Mouse (Mus musculus) kidney, postnatal 25 days (tissue): Measurements from ENCODE around the gene Cd99l2.
A peak's percentile ranks its signal among the peaks of the same experiment; 100 is the strongest.
"Not testable (repeated sequence)": the region's sequence is repeated elsewhere in the genome, so short reads cannot be mapped to it uniquely, and the experiment has no call there.

Experiments used
- DNase-seq, 2 experiments: peaks; one replicate each; pipeline ENCODE4 v3.0.0; 2021; ENCODE audit warnings: mixed read lengths in 2 of 2

Gene Cd99l2

DNA sequence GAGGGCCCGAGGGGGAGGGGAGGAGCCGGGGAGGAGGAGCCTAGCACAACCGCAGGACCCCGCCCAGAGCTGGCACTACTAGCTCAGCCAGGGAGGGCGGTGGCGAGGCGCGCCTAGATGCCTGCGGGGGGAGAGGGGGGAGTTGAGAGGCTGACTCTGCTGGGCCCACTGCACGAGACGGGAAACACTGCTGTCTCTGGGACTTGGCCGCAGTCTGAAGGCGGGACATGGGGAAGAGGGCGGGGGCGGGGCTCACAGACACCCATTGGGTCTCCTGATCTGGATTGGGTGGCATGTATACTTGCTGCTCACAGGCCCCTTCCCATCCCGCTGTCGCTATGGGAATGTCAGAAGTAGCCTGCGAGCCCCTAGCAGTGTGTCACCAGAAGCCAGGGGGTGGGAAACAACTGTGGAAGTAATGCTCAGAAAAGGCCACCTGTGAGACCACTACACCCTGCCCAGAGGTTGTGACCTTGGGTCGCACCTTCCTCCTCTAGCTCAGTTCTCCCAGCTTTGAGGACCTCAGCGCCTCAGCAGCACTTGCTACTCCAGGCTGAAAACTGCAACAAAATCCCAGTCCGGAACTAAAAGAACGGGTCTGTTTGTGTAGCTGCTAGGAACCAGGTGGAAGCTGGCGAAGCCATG, at the start of gene Cd99l2:
Gene Cd99l2 (minus strand): TSS at position 216 of the 645 bp plus-strand sequence.
- DNase-seq = peak; percentile 91 to 95

DNA sequence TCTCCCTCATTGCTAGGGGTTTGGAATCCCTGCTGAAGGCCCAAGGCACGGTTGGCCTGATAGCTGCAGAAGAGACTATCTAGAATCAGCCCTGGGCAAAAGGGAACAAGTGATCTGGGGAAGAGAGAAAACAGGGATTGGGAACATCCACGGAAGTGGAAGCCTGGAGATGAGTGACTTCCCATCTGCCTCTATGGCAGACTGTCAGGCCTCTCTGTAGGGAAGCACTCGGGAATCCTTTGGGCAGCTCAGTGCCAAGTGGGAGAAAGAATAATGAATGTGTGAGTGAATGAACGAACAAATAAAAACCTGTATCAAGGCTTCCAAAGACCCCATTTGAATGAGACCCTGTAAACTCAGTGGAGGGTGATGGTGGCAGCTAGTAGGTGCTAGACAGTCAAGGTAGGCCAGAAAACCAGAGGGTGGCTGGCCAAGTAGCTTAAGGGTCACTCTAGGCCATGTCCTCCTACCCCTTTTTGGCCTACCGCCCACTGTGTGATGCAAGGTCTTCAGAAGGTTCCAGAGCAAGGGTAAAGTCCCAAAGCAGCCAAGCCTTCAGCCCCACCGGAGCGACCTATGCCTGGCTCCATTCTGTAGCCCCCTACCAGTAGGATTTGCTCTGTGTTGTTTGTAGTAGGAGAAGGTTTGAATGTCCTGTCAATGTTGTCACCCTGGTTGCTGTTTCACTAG, 48.3 kb upstream of the Cd99l2 start:
- peak; percentile 60 to 87 for DNase-seq

DNA sequence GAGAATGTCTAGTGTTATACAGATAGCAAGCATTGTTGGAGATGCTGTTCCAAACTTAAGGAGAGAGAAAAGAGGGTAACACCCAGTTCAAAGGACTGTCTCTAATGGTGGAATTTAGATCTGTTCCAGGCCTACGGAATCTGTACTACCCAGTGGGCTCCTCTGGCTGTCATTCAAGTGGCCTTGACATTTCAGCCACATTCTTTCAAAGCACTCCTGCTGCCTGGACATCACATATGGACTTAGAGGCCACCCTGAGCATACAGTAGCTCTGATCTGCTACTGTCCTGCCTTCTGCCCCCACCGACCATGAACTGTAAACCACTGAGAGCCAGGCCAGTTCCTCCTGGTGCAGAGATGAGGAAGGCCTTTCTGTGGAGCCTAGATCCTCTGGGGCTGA, 45.1 kb upstream of the Cd99l2 start:
- no peak for DNase-seq

DNA sequence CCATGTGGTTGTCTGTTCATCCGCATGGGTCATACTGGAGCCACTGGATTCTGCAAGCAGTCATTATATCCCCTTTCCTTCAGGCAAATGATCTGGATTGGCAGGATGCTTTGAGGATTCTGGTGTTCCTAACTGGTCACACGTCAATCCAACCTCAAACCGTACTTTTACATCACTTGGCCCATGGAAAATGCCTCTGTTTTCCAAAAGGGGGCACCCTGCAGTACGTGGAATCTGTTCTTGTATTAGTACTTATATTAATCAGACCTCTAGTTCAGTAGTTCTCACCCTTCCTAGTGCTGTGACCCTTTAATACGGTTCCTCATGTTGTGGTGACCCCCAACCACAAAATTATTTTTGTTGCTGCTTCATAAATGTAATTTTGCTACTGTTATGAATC, 41.5 kb upstream of the Cd99l2 start:
- peak in 1 of 2 experiments; percentile 1 for DNase-seq

DNA sequence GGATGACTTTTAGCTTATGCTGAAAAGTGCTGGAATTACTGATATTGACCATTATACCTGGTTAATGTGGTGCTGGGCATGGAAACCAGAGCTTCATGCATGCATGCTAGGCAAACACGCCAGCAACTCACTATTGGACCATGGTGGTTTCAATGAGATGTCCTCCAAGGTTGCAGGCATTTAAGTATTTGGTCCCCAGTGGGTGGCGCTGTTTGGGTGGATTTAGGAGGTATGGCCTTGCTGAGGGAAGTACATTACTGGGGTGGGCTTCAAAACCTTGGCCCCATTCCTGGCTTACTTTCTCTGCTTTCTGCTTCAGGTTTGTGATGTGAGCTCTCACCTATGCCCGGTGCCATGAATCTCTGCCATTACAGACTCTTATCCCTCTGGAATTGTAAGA, 40.0 kb upstream of the Cd99l2 start:
- peak in 1 of 2 experiments; percentile 33 for DNase-seq

DNA sequence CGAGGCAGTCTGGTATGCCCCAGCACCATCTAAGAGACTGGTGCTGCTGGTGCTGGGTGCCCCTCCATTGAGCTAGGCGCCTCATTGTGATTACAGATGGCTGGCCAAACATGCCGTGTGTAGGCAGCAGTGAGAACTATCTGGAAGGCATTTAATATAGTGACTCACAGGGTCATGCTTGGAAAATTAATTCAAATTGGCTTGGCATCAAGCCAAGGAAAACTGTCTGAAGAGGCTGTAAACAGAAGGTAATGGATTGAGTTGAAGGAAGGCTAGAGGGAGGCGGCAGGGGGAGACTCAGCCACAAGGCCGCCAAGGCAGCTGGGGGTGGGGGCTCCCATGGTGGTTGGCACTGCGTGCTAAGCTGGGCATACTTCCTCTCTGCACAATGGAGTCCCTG, 36.0 kb upstream of the Cd99l2 start:
- DNase-seq = peak in 1 of 2 experiments; percentile 5

DNA sequence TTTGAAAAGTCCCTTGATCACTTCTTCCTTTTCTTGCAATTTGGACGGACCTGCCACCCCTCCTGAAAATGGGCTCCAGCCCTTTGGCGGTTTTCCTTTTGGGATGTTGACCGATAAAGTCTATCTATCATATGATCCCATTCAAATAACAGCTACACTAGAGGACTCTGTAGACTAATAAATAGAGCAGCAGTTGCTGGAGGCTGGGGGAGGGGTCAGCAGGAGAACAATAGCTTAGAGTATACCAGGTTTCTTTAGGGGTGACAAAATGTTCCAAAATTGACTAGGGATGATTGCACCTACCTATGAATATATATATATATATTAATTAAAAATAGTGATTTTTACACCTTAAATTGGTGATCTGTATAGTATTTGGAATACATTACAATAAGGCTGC, 35.5 kb upstream of the Cd99l2 start:
- DNase-seq = no peak

DNA sequence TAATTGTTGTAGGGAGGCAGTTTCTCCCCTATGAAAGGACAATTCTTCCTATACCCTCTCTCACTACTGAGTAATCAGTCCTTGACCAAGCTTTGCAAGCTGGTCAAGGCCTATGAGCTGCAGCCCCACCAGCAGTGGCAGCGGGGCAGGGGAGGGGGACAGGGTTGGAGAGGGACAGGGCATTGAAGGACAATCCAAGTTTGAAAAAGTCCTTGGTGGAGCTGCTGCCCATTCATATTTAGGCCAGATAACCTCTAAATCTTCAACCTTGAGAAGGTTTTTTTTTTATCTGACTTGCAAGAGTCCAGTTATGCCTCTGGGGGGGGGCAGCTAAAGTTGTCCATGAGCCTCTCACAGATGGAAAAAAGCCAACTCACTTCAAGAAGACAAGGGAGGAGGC, 34.8 kb upstream of the Cd99l2 start:
- DNase-seq = no peak

DNA sequence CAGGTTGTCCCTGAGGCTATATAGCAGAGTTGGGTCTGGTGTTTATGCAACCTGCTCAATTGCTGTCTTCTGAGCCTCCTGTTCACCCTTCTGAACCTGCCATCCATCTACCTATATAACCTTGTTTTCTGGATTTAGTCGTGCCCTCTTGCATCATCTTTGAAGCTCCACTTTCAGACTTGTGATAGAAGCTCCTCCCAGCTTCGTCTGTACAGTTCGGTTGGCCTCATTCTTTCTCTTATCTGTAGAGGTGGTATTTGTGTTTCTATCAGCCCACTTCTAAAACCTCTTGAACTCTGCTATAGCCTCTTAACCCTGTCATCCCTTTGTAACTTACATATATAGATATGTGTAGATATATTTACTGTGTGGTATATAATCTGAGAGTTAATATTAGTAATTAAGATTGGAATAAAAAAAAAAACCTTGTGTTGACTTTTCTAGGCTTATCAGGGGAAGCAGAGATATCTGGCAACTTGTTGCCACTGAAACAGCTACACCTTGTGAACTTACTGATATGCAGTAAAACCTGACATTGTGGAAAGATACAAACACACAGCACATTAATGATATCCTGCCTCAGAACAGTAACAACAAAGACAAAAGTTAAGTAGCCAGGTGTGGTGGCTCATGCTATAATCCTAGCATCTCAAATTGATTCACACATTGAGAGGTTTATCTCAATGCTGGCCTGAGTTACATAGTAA, 33.1 kb upstream of the Cd99l2 start:
- no peak for DNase-seq

DNA sequence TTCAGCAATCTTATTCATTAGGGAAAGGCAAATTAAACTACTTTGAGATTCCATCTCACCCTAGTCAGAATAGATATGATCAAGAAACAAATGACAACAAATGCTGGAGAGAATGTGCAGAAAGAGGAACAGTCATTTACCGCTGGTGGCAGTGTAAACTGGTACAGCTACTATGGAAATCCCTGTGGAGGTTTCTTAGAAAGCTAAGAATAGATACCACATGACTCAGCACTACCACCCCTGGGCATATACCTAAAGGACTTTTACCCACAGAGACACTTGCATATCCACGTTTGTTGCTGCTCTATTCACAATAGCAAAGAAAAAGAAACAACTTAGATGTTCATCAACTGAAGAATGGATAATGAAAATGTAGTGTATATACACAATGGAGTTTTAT, 31.7 kb upstream of the Cd99l2 start:
- DNase-seq = no peak

DNA sequence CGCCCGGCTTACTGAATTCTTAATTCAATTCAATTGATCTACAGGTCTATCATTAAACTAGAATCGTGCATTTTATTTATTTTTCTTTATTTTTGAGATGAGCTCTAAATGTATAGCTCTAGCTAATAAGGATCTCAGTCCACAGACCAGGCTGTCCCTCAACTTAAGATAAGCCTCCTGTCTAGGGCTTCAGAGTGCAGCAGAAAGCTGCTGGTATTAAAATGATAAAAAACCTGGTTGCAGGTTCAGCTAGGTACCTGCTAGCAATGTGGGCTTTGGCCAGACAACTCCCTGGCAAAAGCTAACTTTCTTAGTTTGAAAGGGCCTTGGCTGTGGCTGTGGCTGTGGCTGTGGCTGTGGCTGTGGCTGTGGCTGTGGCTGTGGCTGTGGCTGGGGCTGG, 30.2 kb upstream of the Cd99l2 start:
- no peak for DNase-seq

DNA sequence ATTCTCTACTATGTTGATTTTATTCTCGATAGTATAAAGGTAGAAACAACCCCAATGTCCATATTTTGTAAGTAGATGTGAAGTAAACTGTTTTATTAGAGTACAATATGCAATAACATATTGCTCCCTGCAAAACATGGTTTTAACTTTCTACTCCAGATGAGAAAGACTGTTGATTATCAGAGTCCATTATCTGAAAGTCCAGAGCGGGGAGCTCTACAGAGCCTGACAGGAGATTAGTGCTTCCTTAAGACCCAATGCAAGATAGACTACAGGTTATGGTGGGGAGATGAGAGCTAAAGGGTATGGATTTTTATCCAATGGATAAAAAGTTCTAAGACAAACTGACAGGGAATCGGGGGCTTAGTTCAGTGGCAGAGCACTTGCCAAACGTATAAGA, 26.6 kb upstream of the Cd99l2 start:
- no peak for DNase-seq

DNA sequence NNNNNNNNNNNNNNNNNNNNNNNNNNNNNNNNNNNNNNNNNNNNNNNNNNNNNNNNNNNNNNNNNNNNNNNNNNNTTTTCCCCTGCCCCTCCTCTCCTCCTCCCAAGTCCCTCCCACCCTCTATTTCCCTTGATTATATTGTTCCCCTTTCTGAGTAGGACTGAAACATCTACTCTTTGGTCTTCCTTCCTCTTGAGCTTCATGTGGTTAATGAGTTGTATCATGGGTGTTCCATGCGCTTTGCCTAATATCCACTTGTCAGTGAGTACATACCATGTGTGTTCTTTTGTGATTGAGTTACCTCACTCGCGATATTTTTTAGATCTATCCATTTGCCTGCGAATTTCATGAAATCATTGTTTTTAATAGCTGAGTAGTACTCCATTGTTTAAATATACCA, 13.9 kb upstream of the Cd99l2 start:
- DNase-seq = not testable (repeated sequence)

DNA sequence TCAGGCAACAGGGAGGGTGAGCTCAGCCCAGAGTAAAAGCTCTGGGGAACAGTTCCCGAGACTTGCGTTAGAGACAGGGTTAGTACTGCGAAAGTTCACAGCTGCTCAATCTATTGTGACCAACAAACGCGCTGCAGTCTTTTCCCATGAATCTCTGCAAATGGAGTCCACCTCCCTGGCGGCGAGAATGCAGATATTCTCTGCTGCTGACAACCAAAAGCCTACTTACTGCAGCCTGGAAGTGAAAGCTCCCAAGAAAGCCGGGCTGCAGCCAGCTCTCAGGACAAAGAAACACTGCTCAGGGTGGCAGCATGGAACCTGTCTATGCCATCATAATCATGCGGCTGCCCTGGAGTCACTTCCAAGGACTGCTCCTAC, 619 bp upstream of the Cd99l2 start:
- peak; percentile 42 to 48 for DNase-seq

DNA sequence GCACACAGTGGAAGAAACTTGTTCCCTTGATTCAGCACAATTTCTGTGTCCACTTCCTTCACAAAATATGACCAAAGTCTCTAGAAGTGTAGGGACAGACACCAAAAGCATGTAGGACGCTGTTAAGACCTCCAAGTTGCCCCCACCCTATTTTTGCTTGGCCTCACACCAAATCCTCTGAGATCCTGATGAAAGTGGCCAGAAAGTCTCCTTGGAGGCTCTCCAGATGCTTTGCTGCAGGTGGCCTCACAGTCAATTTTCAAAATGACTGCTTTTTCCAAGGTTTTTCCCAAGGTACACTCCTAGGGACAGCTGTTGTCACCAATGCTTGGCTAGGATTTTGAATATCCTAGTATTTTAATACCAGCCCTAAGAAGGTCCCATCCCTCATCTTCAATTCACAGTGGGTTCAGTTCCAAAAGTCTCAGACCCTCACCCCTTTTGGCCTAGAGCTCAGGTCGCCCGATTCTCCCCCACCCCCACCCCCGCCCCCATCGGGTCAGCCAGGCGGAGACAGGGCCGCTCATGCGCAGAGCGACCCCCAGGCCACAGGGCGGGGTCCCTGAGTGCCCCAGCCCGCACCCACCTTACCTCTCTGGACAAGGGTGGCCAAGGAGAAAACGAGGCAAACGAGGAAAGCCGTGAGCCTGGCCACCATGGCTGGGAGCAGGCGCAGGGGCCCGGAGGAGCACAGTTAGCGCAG, 567 bp downstream of the Cd99l2 start:
- DNase-seq = no peak

DNA sequence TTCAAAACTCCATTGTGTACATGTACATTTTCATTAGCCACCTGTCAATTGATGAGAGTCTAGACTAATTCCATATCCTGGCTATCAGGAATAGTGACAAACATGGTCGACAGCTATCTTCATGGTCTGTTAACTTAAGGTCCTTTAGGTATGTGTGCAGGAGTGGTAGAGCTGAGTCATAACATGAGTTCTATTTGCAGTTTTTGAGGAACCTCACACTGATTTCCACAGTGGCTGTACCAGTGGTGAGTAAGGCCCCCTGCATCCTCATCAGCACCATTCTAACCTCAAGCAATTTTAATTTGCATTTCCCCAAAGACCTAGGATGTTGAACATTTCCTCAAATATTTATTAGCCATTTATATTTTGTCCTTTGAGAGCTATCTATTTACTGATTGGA, 3.3 kb downstream of the Cd99l2 start:
- DNase-seq = no peak

DNA sequence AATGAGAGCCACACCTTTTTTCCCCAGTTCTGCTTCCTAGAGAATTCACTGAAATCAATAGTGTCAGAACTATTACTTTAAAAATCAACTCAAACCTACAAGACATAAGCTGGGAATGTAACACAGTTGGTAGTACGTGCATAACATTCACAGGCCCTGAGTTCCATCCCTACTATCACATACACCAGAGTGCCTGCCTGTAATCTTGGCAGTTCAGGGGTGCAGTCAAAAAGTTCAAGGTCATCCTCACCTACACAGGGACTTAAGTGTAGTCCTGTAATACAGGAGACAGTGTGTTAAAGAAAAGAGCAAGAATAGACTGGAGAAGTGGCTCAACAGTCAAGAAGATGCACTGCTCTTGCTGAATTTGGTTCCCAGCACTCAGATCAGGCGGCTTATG, 10.4 kb downstream of the Cd99l2 start:
- DNase-seq = no peak

DNA sequence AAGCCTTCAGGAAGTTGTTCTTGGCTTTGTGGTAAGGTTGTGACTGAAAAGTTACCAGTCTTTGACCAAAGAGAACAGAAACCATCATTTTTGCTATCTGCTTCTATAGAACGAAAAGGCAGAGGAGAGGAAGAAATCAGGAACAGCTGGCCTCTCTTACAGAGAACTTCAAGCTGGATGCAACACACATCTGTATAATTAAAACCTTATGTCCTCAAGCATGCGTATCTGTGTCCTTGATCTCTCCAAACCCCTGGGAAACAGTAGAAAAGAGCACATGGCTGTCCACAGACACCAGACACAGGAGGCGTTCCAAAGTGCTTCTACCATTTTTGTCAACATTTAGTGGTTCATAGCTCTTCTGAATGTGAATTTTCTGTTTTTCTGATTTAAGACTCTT, 16.7 kb downstream of the Cd99l2 start:
- DNase-seq = no peak

DNA sequence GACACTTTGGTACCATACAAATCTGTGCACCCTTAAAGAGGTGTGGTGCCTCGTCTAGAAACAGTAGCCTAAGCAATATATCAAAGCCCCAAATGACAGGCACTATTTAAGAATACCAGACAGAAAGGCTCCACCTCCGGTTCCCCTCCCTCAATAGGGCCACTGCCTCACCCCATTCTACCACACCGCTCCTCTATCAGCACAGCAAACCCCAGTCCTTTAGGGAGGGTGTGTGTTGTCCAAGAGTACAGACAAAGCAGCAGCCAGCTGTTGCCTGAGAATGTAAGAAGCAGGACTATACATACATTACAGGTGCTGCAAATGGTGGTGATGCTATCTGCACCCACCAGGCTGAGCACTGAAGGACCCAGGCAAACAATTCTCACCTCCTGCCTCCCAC, 17.2 kb downstream of the Cd99l2 start:
- DNase-seq = no peak

DNA sequence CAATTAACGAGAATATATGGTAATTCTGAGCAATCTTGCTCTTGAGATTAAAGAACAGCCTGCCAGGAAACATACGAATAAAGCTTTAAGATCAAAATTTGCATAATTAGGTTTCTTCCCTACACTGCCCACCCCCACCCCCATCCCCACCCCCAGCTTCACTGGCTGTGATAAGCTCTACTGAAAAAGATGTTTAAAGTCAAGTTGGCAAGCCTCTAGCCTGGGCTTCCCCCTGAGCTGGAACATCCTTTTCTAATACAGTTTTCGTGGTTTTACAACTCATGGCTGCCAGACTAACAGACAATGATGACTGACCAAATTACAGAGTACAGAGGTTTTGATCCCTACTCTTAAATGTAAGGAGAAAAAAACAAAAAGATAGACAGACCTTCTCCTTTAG, 17.6 kb downstream of the Cd99l2 start:
- DNase-seq = no peak

DNA sequence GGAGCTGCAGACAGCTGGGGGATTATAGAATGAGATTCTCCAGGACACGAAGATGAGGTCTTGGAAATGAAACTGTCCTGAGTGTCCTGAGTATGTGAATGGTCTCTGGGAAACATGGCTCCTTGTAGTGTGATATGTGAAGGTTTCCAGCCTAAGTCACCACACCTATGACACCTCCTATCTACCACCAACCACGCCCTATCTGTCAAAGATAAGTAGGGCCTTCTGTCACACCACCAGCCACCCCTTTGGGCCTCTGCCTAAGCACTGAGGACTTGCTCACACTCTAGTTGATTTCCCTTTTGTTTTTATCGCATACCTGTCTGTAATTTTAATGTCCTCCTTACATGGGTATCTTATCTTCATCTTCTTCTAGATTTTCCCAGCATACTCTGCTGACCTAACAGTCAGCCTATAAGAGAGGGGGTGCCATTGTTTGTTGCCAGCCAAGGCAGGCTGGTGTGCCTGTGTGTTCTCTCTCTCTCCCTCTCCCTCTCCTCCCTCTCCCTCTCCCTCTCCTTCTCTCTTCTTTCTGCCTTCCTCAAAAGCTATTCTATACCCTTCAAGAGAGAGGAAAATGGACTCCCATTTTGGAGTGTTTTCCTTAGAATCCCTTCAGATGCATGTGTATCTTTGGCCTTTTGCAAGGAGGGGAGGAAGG, 18.2 kb downstream of the Cd99l2 start:
- DNase-seq = no peak

DNA sequence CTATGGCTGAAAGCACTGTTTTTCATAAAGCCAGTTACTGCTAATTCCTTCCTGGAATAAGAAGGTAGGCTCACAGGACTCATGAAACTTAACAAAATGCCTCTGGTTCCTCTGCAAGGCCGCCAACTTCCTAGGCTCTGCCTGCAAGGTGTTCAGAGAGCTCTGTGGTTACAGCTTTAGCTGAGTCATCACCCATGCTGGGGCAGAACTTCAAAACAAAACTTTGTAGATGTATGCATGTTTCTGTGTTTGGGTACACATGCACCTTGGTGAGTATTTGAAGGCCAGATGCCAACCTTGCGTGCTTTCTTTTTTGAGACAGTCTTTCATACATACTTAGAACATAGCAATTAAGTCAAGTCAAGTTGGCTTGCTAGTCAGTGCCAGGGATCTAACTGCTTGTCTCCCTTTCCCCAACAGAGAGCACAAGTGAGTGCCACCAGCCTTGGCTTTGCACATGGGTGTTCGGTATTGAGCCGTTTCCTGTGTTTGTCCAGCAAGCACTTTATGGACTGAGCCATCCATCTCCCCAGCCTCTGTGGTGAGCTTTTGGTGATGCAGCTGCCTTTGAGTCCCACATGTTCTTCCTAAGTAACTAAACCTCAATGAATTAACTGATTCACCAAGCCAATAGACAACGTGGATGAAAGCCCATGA, 23.9 kb downstream of the Cd99l2 start:
- DNase-seq = no peak

DNA sequence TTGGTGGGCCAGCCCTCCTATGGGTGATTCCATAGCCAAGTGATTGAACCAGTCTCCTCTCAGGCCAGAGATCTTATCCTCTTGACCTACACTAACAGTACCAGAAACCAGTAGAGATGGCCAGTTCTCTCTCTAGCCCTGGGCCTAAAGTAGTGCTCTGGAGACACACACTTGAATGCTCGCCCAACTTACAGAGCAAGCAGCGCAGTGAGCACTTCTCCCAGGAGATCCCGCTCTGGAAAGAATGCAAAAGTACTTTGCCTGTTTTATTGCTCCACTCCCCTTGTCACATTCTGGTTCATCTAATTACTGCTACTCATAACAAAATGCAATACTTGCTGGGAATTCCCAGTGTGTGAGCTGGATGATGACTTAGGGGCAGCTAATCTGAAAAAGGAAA, 25.2 kb downstream of the Cd99l2 start:
- DNase-seq = no peak
